Mouse (Mus musculus): Measurements from ENCODE around the gene Cldnd2.
"Not testable (repeated sequence)": the region's sequence is repeated elsewhere in the genome, so short reads cannot be mapped to it uniquely, and the experiment has no call there.

The Cldnd2 gene

GRCm38 (mm10) chr7:43440482-43440881 is at the start of gene Cldnd2:
Gene Cldnd2 (plus strand): TSS chr7:43440782.
- no peak for DNase-seq (ENCODE audit: low spot score in 2 of 2)

GRCm38 (mm10) chr7:43392349-43393121 is 48.0 kb upstream of the Cldnd2 start:
- peak in 1 of 2 experiments; percentile 17 for DNase-seq (ENCODE audit: low spot score in 2 of 2)

GRCm38 (mm10) chr7:43399501-43399900 is 41.1 kb upstream of the Cldnd2 start:
- DNase-seq (ENCODE audit: low spot score in 2 of 2): no peak

- DNase-seq (ENCODE audit: low spot score in 2 of 2): no peak
Measured at GRCm38 (mm10) chr7:43402718-43403117, 37.9 kb upstream of the Cldnd2 start.

GRCm38 (mm10) chr7:43407573-43407972 is 33.0 kb upstream of the Cldnd2 start:
- no peak for DNase-seq (ENCODE audit: low spot score in 2 of 2)

- no peak for DNase-seq (ENCODE audit: low spot score in 2 of 2)
Measured at GRCm38 (mm10) chr7:43408131-43408553, 32.4 kb upstream of the Cldnd2 start, which contains the start of gene Siglecg. Gene Siglecg (plus strand): TSS chr7:43408204.

- no peak for DNase-seq (ENCODE audit: low spot score in 2 of 2)
Measured at GRCm38 (mm10) chr7:43409084-43409483, 31.5 kb upstream of the Cldnd2 start.

- DNase-seq (ENCODE audit: low spot score in 2 of 2): not testable (repeated sequence)
Measured at GRCm38 (mm10) chr7:43411724-43412123, 28.9 kb upstream of the Cldnd2 start.

GRCm38 (mm10) chr7:43417298-43417697 is 23.3 kb upstream of the Cldnd2 start:
- no peak for DNase-seq (ENCODE audit: low spot score in 2 of 2)

GRCm38 (mm10) chr7:43422995-43423617 is 17.5 kb upstream of the Cldnd2 start:
- peak; percentile 67 to 77 for DNase-seq (ENCODE audit: low spot score in 2 of 2)

- DNase-seq (ENCODE audit: low spot score in 2 of 2): no peak
Measured at GRCm38 (mm10) chr7:43423991-43424625, 16.5 kb upstream of the Cldnd2 start.

- no peak for DNase-seq (ENCODE audit: low spot score in 2 of 2)
Measured at GRCm38 (mm10) chr7:43427406-43427805, 13.2 kb upstream of the Cldnd2 start, which contains the start of gene Lim2. Gene Lim2 (plus strand): TSS chr7:43427670.

GRCm38 (mm10) chr7:43429500-43429899 is 11.1 kb upstream of the Cldnd2 start:
- DNase-seq (ENCODE audit: low spot score in 2 of 2): no peak

- DNase-seq (ENCODE audit: low spot score in 2 of 2): no peak
Measured at GRCm38 (mm10) chr7:43432891-43433290, 7.7 kb upstream of the Cldnd2 start.

- no peak for DNase-seq (ENCODE audit: low spot score in 2 of 2)
Measured at GRCm38 (mm10) chr7:43434676-43435075, 5.9 kb upstream of the Cldnd2 start.

- no peak for DNase-seq (ENCODE audit: low spot score in 2 of 2)
Measured at GRCm38 (mm10) chr7:43436341-43437255, 4.0 kb upstream of the Cldnd2 start, which contains the start of gene Nkg7. Gene Nkg7 (plus strand): TSS chr7:43437073.

- no peak for DNase-seq (ENCODE audit: low spot score in 2 of 2)
Measured at GRCm38 (mm10) chr7:43438611-43439010, 2.0 kb upstream of the Cldnd2 start.

- no peak for DNase-seq (ENCODE audit: low spot score in 2 of 2)
Measured at GRCm38 (mm10) chr7:43441071-43441470, 489 bp downstream of the Cldnd2 start.

GRCm38 (mm10) chr7:43442684-43443083 is 2.1 kb downstream of the Cldnd2 start:
- no peak for DNase-seq (ENCODE audit: low spot score in 2 of 2)

GRCm38 (mm10) chr7:43443126-43443916 is 2.7 kb downstream of the Cldnd2 start:
- peak; percentile 89 to 91 for DNase-seq (ENCODE audit: low spot score in 2 of 2)

GRCm38 (mm10) chr7:43443917-43444293 is 3.3 kb downstream of the Cldnd2 start, which contains the start of the genes Etfb and Gm45233:
Gene Etfb (plus strand): TSS chr7:43444083.
Gene Gm45233 (plus strand): TSS chr7:43444128.
- DNase-seq (ENCODE audit: low spot score in 2 of 2): peak; percentile 97 to 99
